Mouse (Mus musculus): ENCODE results near the gene Olfr58. TPM values are rescaled to one million over a fixed set of nuclear protein-coding genes. Genes with fewer than 3 reads are reported as not detected.
"Not testable (repeated sequence)": the region's sequence is repeated elsewhere in the genome, so short reads cannot be mapped to it uniquely, and the experiment has no call there.

Gene Olfr58
- total RNA-seq (2014; rRNA removed), result not detected in 2 replicates
- not detected in 2 replicates for polyA plus RNA-seq (2015; fragmentation: Nextera tagmentation; extraction: Ambion mirVana)

- H3K4me1 ChIP-seq (ENCODE audit: insufficient read depth, low read length), result no peaks in the 10 kb centered on the region
- DNase-seq (ENCODE audit: low spot score), result no peak
- no peak within 1 kb of the TSS for H3K4me2 ChIP-seq (ENCODE audit: low read depth, low read length)
- no peak within 1 kb of the TSS for H3K4me3 ChIP-seq (ENCODE audit: low read length)
- no peak within 1 kb of the TSS for H3K27ac ChIP-seq
- H3K36me3 ChIP-seq (ENCODE audit: insufficient read depth, low read length), result no peaks in the 10 kb centered on the region
- H3K9ac ChIP-seq (replicated peaks; ENCODE audit: low read length), result no peak within 1 kb of the TSS
- no peaks in the 10 kb centered on the region for H3K9me3 ChIP-seq (ENCODE audit: low read length)
- no peak for ATAC-seq
- no peaks in the 10 kb centered on the region for H3K27me3 ChIP-seq (ENCODE audit: insufficient read depth, low read length)
- no peak for TF ChIP-seq CTCF (IDR thresholded peaks at IDR 0.05; ENCODE audit: low read depth)
These were observed at the start of gene Olfr58 for GRCm38 (mm10) chr9:19779983-19780382. Gene Olfr58 (plus strand): TSS chr9:19780283.

DNA sequence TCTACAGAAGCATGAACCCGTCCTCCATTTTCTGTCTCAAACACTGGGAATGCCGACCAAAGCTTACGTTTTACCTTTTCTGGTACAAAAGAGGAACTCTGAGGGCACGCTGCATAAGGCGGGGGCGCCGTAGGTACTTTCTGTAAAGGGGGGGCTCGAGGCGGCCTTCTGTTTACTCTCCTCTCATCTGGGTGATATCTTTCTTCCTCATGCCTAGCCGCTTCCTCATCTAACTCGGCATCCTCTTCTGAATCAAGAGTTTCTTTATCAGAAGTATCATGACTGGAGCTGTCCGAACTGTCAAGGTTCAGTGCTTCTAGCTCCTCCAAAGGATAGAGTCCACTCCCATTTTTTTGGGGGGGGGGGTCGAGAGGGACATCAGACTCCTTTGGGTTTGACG lies 10.9 kb upstream of the Olfr58 start:
- no peaks in the 10 kb centered on the region for H3K27me3 ChIP-seq (ENCODE audit: insufficient read depth, low read length)
- no peak overlapping the region for H3K9ac ChIP-seq (replicated peaks; ENCODE audit: low read length)
- H3K4me2 ChIP-seq (ENCODE audit: low read depth, low read length), result no peak overlapping the region
- no peaks in the 10 kb centered on the region for H3K4me1 ChIP-seq (ENCODE audit: insufficient read depth, low read length)
- DNase-seq (ENCODE audit: low spot score) (no peak), ATAC-seq (no peak)
- H3K4me3 ChIP-seq (ENCODE audit: low read length), result no peak overlapping the region
- H3K36me3 ChIP-seq (ENCODE audit: insufficient read depth, low read length), result no peaks in the 10 kb centered on the region
- 0 out of 2 replicates have a peak, but pooled peaks cover 17% of the 10 kb centered on the region for H3K9me3 ChIP-seq (ENCODE audit: low read length)
- 84% methylated on average over 14 of the region's 14 CpGs for WGBS
- no peak for TF ChIP-seq CTCF (IDR thresholded peaks at IDR 0.05; ENCODE audit: low read depth)
- H3K27ac ChIP-seq, result no peak overlapping the region

- 0 out of 2 replicates have a peak, but pooled peaks cover 14% of the 10 kb centered on the region for H3K9me3 ChIP-seq (ENCODE audit: low read length)
- no peak for TF ChIP-seq CTCF (IDR thresholded peaks at IDR 0.05; ENCODE audit: low read depth)
- no peak overlapping the region for H3K4me2 ChIP-seq (ENCODE audit: low read depth, low read length)
- ATAC-seq, result no peak
- 94% methylated on average over 14 of the region's 14 CpGs for WGBS
- no peaks in the 10 kb centered on the region for H3K27me3 ChIP-seq (ENCODE audit: insufficient read depth, low read length)
- no peaks in the 10 kb centered on the region for H3K4me1 ChIP-seq (ENCODE audit: insufficient read depth, low read length)
- H3K4me3 ChIP-seq (ENCODE audit: low read length), result no peak overlapping the region
- no peak overlapping the region for H3K9ac ChIP-seq (replicated peaks; ENCODE audit: low read length)
- DNase-seq (ENCODE audit: low spot score), result no peak
- H3K27ac ChIP-seq, result no peak overlapping the region
- no peaks in the 10 kb centered on the region for H3K36me3 ChIP-seq (ENCODE audit: insufficient read depth, low read length)
These were observed 10.4 kb upstream of the Olfr58 start for GRCm38 (mm10) chr9:19769701-19770100.

DNA sequence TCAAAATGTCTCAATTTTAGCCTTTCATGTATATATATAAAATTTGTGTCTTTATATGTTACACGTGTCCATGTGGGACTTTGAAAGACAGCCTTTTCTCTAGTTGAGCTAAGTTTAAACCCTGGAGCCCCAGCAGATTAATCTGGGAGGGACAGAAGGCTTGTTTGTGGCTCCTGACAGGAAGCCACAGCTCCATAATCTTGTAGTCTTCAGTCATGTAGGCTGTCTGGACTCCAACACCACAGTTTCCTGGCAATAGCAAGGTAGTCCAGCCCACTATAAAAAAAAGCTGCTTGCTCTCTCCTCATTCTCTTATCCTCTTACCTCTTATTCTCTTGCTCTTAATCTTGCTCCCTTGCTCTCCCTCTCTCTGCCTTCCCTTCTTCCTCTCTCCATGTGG lies 22.9 kb downstream of the Olfr58 start:
- H3K27me3 ChIP-seq (ENCODE audit: insufficient read depth, low read length), result no peaks in the 10 kb centered on the region
- H3K36me3 ChIP-seq (ENCODE audit: insufficient read depth, low read length), result no peaks in the 10 kb centered on the region
- DNase-seq (ENCODE audit: low spot score), result no peak
- TF ChIP-seq CTCF (IDR thresholded peaks at IDR 0.05; ENCODE audit: low read depth), result no peak
- no peaks in the 10 kb centered on the region for H3K9me3 ChIP-seq (ENCODE audit: low read length)
- H3K27ac ChIP-seq, result no peak overlapping the region
- no peak for ATAC-seq
- no peak overlapping the region for H3K4me3 ChIP-seq (ENCODE audit: low read length)
- H3K9ac ChIP-seq (replicated peaks; ENCODE audit: low read length), result no peak overlapping the region
- WGBS, result 77% methylated on average over 1 of the region's 1 CpGs
- no peak overlapping the region for H3K4me2 ChIP-seq (ENCODE audit: low read depth, low read length)
- no peaks in the 10 kb centered on the region for H3K4me1 ChIP-seq (ENCODE audit: insufficient read depth, low read length)

- DNase-seq (ENCODE audit: low spot score); H3K27me3 ChIP-seq (ENCODE audit: insufficient read depth, low read length); H3K4me3 ChIP-seq (ENCODE audit: low read length); H3K4me2 ChIP-seq (ENCODE audit: low read depth, low read length); H3K36me3 ChIP-seq (ENCODE audit: insufficient read depth, low read length); ATAC-seq; H3K9ac ChIP-seq (replicated peaks; ENCODE audit: low read length); H3K9me3 ChIP-seq (ENCODE audit: low read length); H3K4me1 ChIP-seq (ENCODE audit: insufficient read depth, low read length); H3K27ac ChIP-seq: not testable (repeated sequence)
- 61% methylated on average over 1 of the region's 1 CpGs for WGBS
These were observed 24.5 kb downstream of the Olfr58 start, which contains the start of gene Olfr859 for GRCm38 (mm10) chr9:19804606-19805005. Gene Olfr859 (plus strand): TSS chr9:19804906.

Other genes starting within 250 kb of the Olfr58 start
- not detected in 2 replicates for gene Olfr853, start 239.2 kb upstream of the Olfr58 start, total RNA-seq (2014; rRNA removed)
- not detected in 2 replicates for gene Olfr853, start 239.2 kb upstream of the Olfr58 start, polyA plus RNA-seq (2015; fragmentation: Nextera tagmentation; extraction: Ambion mirVana)
- not detected in 2 replicates for gene Olfr854, start 212.9 kb upstream of the Olfr58 start, total RNA-seq (2014; rRNA removed)
- not detected in 2 replicates for gene Olfr854, start 212.9 kb upstream of the Olfr58 start, polyA plus RNA-seq (2015; fragmentation: Nextera tagmentation; extraction: Ambion mirVana)
- not detected in 2 replicates for gene Olfr855, start 197.7 kb upstream of the Olfr58 start, total RNA-seq (2014; rRNA removed)
- not detected in 2 replicates for gene Olfr855, start 197.7 kb upstream of the Olfr58 start, polyA plus RNA-seq (2015; fragmentation: Nextera tagmentation; extraction: Ambion mirVana)
- 24.6 and 31.8 TPM in 2 replicates for gene Zfp317, start 158.2 kb upstream of the Olfr58 start, total RNA-seq (2014; rRNA removed)
- gene Zfp317, start 158.2 kb upstream of the Olfr58 start, polyA plus RNA-seq (2015; fragmentation: Nextera tagmentation; extraction: Ambion mirVana), result 20.4 and 22.2 TPM in 2 replicates
- not detected in 2 replicates for gene Olfr857, start 70.8 kb upstream of the Olfr58 start, total RNA-seq (2014; rRNA removed)
- gene Olfr857, start 70.8 kb upstream of the Olfr58 start, polyA plus RNA-seq (2015; fragmentation: Nextera tagmentation; extraction: Ambion mirVana), result not detected in 2 replicates
- gene Olfr859, start 24.6 kb downstream of the Olfr58 start, total RNA-seq (2014; rRNA removed), result not detected in 2 replicates
- gene Olfr859, start 24.6 kb downstream of the Olfr58 start, polyA plus RNA-seq (2015; fragmentation: Nextera tagmentation; extraction: Ambion mirVana), result not detected in 2 replicates
- gene Olfr860, start 69.5 kb downstream of the Olfr58 start, total RNA-seq (2014; rRNA removed), result not detected in 2 replicates
- gene Olfr860, start 69.5 kb downstream of the Olfr58 start, polyA plus RNA-seq (2015; fragmentation: Nextera tagmentation; extraction: Ambion mirVana), result not detected in 2 replicates
- gene Olfr862, start 107.7 kb downstream of the Olfr58 start, total RNA-seq (2014; rRNA removed), result not detected in 2 replicates
- gene Olfr862, start 107.7 kb downstream of the Olfr58 start, polyA plus RNA-seq (2015; fragmentation: Nextera tagmentation; extraction: Ambion mirVana), result not detected in 2 replicates
- gene Olfr77, start 136.6 kb downstream of the Olfr58 start, total RNA-seq (2014; rRNA removed), result not detected in 2 replicates
- 0.14 and 0.19 TPM in 2 replicates for gene Olfr77, start 136.6 kb downstream of the Olfr58 start, polyA plus RNA-seq (2015; fragmentation: Nextera tagmentation; extraction: Ambion mirVana)
- not detected in 2 replicates for gene Olfr866, start 247.8 kb downstream of the Olfr58 start, total RNA-seq (2014; rRNA removed)
- not detected in 2 replicates for gene Olfr866, start 247.8 kb downstream of the Olfr58 start, polyA plus RNA-seq (2015; fragmentation: Nextera tagmentation; extraction: Ambion mirVana)